Mouse (Mus musculus) liver, adult 2 months (tissue): Measurements from ENCODE around the gene Gpsm3. TPM values are rescaled to one million over a fixed set of nuclear protein-coding genes. Genes with fewer than 3 reads are reported as not detected.
"Not testable (repeated sequence)": the region's sequence is repeated elsewhere in the genome, so short reads cannot be mapped to it uniquely, and the experiment has no call there.

Experiments used
- DNase-seq: peaks from one replicate; pipeline ENCODE4 v3.0.0-alpha.2; 2011; ENCODE audit warnings: low read depth, low spot score; ENCODE audit errors: extremely low read depth
- H3K27ac ChIP-seq: fragments of 200-500 bp; replicated peaks from 2 replicates; pipeline ENCODE4 v1.5.1; 2012; ENCODE audit warnings: low read depth, mild to moderate bottlenecking, control low read depth, inconsistent platforms, low read length; ENCODE audit not compliant: insufficient read depth
- H3K27me3 ChIP-seq: fragments of 200-500 bp; 2 replicates; pipeline ENCODE4 v1.6.1; 2012; ENCODE audit warnings: mild to moderate bottlenecking, moderate library complexity, low read length, inconsistent platforms; ENCODE audit not compliant: control insufficient read depth, insufficient read depth
- H3K36me3 ChIP-seq: fragments of 200-500 bp; 2 replicates; pipeline ENCODE4 v1.6.1; 2012; ENCODE audit warnings: low read length, inconsistent platforms; ENCODE audit not compliant: control insufficient read depth, insufficient read depth
- H3K4me1 ChIP-seq: fragments of 200-500 bp; 2 replicates; pipeline ENCODE4 v1.6.1; 2011; ENCODE audit warnings: low read length; ENCODE audit not compliant: control insufficient read depth, insufficient read depth
- H3K4me3 ChIP-seq: fragments of 200-500 bp; 2 replicates; pipeline ENCODE4 v1.5.1; 2011; ENCODE audit warnings: low read depth, mild to moderate bottlenecking, control low read depth, low read length, moderate library complexity; ENCODE audit not compliant: insufficient read depth
- H3K79me2 ChIP-seq: fragments of 200-500 bp; 2 replicates; pipeline ENCODE4 v1.6.1; 2012; ENCODE audit warnings: inconsistent platforms, mild to moderate bottlenecking, low read length, moderate library complexity; ENCODE audit not compliant: control insufficient read depth, insufficient read depth
- H3K9ac ChIP-seq: fragments of 200-500 bp; 2 replicates; pipeline ENCODE4 v1.6.1; 2012; ENCODE audit warnings: low read depth, mild to moderate bottlenecking, control low read depth, inconsistent platforms, low read length
- CTCF ChIP-seq: fragments of 200-500 bp; IDR thresholded peaks from 2 replicates; pipeline ENCODE4 v1.5.1; 2011; ENCODE audit warnings: low read depth, low read length, control low read depth
- POLR2A ChIP-seq: fragments of 200-500 bp; IDR thresholded peaks from 2 replicates; pipeline ENCODE4 v1.6.1; 2011; ENCODE audit warnings: low read length, control low read depth; ENCODE audit not compliant: insufficient read depth; ENCODE audit errors: extremely low read depth
- WGBS: fragments of 180-500 bp; shearing (Covaris S2); methylation state at CpG from one replicate; pipeline ENCODE4 v1.1.7; 2018; 5-methylcytosine and 5-hydroxymethylcytosine counted together
- polyA plus RNA-seq: library from polyadenylated mRNA; depleted of rRNA; stranded (reverse); fragments of >200 nt; gene quantifications from 2 replicates; pipeline ENCODE4 v1.2.3, GENCODE M21; 2012; rRNA removed
- total RNA-seq: library from RNA; depleted of rRNA; stranded (reverse); fragments of >200 nt; gene quantifications from 2 replicates; pipeline ENCODE4 v1.2.3, GENCODE M21; 2014; rRNA removed

Gene Gpsm3
- total RNA-seq: 0.65 and 0.94 TPM in 2 replicates
- polyA plus RNA-seq: 2.5 and 3.4 TPM in 2 replicates

DNA sequence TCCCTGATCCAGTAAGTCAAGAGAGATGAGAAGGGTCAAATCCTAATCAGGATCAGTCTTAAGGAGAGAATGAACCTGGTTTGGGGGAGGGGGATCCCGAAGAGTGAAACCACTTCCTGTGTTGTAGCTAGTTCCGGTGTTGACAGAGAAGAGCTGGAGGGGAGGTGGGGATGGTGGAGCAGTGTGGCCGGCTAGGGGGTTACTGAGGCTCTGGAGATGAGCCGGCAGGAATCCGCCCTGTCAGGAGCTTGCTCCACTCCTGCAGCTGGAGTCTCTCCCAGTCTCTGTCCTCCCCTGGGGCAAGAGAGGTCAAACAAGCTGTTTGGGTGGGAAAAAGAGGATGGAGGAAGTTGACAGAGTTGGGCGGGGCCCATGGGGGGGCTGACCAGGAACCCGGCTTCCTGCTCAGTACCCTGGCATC lies at the start of gene Gpsm3:
Gene Gpsm3 (plus strand): TSS at position 126 of the 421 bp plus-strand sequence.
- TF ChIP-seq CTCF (no peak), POLR2A (0 out of 2 replicates have a peak, but pooled peaks have one; percentile 25)
- Histone ChIP-seq H3K27ac (peak within 1 kb of the TSS; percentile 76), H3K79me2 (no peaks in the 10 kb centered on the region), H3K27me3 (no peaks in the 10 kb centered on the region), H3K4me3 (peak within 1 kb of the TSS; percentile 58), H3K36me3 (no peaks in the 10 kb centered on the region; the same call in 1 of the 2 replicates), H3K4me1 (peaks cover 10% of the 10 kb centered on the region), H3K9ac (peak within 1 kb of the TSS; percentile 52)
- peak; percentile 17 for DNase-seq
- 20% methylated on average over 7 of the region's 7 CpGs for WGBS

DNA sequence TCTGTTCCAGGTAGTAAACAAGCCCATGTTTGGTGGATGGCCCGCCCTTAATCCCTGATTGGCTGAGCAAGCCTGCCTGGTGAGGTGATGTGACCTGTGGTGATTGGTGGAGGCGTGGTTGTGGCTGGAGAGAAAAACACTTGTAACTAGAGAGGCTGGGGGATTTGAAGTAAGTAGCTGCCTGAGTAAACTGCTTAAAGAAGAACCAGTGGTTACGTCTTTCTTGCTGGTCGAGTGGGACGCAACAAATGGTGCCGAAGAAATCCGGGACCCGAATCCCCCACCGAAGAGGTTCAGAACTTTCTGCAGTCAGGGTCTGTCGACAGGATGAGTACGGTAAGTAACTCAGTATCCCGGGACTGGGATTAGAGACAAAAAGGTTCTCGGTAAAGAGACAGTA lies 46.0 kb upstream of the Gpsm3 start:
- not testable (repeated sequence) for H3K9ac ChIP-seq, H3K4me1 ChIP-seq, DNase-seq, H3K4me3 ChIP-seq, H3K79me2 ChIP-seq, H3K36me3 ChIP-seq, H3K27ac ChIP-seq, H3K27me3 ChIP-seq
- 96% methylated on average over 13 of the region's 13 CpGs for WGBS

DNA sequence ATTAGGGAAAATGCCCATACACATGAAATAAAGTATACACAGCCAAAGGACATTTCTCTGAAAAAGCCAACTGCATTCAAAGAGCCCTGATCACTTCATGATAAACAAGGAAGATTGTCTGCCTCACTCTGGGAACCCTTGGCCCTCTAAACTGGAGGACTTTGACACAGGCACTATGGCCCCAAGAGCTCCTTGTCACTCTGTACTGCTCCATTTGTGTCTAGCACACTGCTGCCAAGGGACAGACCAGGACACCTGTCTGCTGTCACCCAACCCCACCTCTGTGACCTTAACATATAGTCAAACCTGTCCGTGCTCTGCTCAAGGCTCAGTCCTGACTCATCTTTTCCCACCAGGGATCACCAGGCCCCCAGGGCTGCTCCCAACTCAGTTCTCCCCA lies 42.8 kb upstream of the Gpsm3 start:
- DNase-seq: no peak
- no peak overlapping the region for H3K27ac ChIP-seq
- H3K36me3 ChIP-seq: no peaks in the 10 kb centered on the region
- no peak for TF ChIP-seq POLR2A
- TF ChIP-seq CTCF: no peak
- H3K4me3 ChIP-seq: no peak overlapping the region
- no peak overlapping the region for H3K9ac ChIP-seq
- H3K27me3 ChIP-seq: no peaks in the 10 kb centered on the region; the same call in 1 of the 2 replicates
- no peaks in the 10 kb centered on the region for H3K79me2 ChIP-seq
- no peaks in the 10 kb centered on the region for H3K4me1 ChIP-seq
- WGBS: 95% methylated on average over 1 of the region's 1 CpGs

DNA sequence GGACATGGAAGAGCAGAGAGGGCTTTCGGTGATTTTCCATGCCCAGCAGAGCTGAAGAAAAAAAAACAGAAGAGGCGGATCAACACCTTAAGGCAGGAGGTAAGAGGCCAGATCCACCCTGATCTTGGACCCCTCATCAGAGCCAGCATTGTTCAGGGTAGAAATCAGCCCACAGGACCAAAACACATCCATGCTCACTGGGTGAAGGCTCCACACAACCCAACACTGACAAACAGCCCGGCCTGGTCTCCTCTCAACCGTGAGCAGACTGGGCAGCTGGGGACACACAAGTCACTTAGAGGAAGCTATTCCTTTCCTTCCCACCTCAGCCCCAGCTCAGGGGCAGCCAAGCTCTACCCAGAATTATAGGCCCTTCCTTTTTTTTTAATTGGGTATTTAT lies 42.0 kb upstream of the Gpsm3 start:
- Histone ChIP-seq H3K4me3 (no peak overlapping the region), H3K27ac (no peak overlapping the region), H3K36me3 (no peaks in the 10 kb centered on the region), H3K9ac (no peak overlapping the region), H3K79me2 (no peaks in the 10 kb centered on the region), H3K27me3 (no peaks in the 10 kb centered on the region; the same call in 1 of the 2 replicates), H3K4me1 (no peaks in the 10 kb centered on the region)
- TF ChIP-seq CTCF: no peak
- no peak for TF ChIP-seq POLR2A
- WGBS: 90% methylated on average over 4 of the region's 4 CpGs
- DNase-seq: no peak

DNA sequence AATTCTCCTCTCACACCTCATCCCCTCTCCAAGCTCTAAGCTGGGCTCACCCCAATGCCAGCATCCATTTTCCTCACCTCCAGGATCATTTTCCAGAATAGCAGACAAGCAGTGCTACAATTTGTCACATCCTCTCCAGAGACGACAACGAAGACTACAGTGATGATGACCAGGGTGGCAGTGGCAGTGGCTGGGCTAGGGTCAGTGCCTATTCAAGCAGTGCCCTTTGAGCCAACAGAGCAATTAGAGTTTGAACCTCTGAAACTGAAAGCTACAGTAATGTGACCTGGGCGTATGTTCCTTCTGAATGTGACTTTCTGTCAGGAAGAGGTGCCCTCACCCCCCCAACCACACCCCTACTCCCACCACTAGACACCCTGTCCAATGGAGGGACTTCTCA lies 40.5 kb upstream of the Gpsm3 start:
- H3K36me3 ChIP-seq: no peaks in the 10 kb centered on the region
- H3K27me3 ChIP-seq: no peaks in the 10 kb centered on the region
- no peaks in the 10 kb centered on the region for H3K4me1 ChIP-seq
- WGBS: 80% methylated on average over 3 of the region's 3 CpGs
- no peak overlapping the region for H3K27ac ChIP-seq
- H3K4me3 ChIP-seq: no peak overlapping the region
- TF ChIP-seq POLR2A (no peak), CTCF (no peak)
- DNase-seq: no peak
- H3K9ac ChIP-seq: no peak overlapping the region
- no peaks in the 10 kb centered on the region for H3K79me2 ChIP-seq

DNA sequence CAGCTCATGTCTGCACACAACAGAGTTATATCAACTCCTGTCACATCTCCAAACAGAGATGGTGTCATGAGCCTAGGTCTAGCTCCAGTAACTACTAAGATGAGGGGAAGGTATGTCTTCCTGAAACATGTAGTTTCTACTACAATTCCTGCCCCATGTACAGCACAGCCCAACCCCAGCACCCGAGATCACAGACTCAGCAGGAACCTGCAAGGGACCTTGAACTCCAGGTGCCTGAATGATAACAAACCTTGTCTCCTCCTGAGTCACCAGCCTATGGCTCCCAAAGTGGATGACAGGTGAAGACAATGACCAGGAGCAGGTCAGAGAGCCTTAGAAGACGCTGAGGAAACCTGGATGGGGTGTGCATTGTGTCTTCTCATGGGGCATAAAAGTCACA lies 39.8 kb upstream of the Gpsm3 start:
- TF ChIP-seq POLR2A (no peak), CTCF (no peak)

More for the DNA sequence above, 39.8 kb upstream of the Gpsm3 start:
- WGBS: 65% methylated on average over 2 of the region's 2 CpGs
- H3K79me2 ChIP-seq: no peaks in the 10 kb centered on the region
- DNase-seq: no peak
- no peak overlapping the region for H3K4me3 ChIP-seq
- H3K27ac ChIP-seq: no peak overlapping the region
- H3K27me3 ChIP-seq: no peaks in the 10 kb centered on the region
- no peaks in the 10 kb centered on the region for H3K4me1 ChIP-seq
- H3K9ac ChIP-seq: no peak overlapping the region
- no peaks in the 10 kb centered on the region for H3K36me3 ChIP-seq
